Mouse (Mus musculus) right cerebral cortex, adult 18-20 months (tissue): ENCODE data around the gene Sin3a.
A peak's percentile ranks its signal among the peaks of the same experiment; 100 is the strongest.

Source experiments
- DNase-seq: peaks from one replicate; pipeline ENCODE4 v3.0.0; 2022; ENCODE audit warnings: mixed read lengths

The Sin3a gene

DNA sequence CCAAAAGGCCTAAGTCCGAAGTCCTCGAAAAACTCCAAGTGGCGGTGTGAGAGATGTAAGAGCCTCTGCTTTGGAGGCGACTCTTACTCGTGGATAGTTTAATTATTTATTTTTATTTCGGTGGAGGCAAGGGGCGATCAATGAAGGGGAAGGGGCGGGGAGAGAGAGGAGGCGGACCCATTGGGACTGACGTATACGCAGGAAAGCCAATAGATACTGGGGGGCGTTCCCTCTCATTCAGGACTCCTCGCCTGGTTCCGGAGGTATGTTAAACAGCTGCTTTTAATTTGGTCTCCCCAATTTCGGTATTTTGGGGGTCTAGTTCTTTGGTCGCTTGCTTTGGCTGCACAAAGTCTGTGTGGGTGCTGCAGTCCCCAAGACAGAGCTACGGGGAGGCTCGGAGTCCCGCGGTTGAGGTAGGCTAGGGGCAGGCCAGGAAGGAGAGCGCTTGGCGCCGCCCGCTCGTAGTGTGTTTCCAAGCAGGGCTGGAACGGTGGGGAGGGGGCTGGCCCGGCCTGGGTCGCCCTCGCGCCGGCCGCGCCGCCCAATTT, at the start of gene Sin3a:
TSS of gene Sin3a (plus strand) at position 240 of the 551 bp plus-strand sequence.
- peak; percentile 74 for DNase-seq

DNA sequence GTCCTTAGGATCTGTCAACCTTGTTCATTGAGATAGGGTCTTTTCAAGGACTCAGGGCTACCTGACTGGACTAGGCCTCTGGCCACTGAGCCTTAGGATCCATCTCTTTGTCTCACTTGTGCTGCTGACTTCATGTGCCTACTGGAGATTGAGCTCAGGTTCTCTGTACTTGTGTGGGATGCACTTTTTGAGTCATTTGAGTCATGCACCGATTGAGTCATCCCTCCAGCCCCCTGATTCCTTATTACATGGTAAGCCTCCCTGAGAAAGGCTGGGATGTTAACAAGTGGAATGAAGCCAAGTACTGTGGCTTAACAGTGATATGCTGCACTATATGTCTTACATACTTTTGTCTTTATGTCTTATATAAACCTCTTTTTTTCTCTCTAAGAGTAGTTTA, 40.1 kb upstream of the Sin3a start:
- DNase-seq: peak; percentile 66

DNA sequence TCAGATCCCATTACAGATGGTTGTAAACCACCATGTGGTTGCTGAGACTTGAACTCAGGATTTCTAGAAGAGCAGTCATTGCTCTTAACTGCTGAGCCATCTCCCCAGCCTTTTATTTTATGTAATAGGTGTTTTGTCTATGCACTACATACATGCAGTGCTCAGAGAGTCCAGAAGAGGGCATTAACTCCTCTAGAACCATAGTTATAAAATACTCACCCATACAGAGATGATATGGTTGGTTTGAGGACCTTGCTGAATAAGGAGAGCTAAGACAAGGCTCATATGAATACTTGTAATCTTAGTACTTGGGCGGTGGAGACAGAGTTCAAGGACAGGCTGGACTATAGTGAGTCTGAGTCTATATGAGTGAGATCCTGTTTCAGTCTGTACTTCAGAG, 15.6 kb upstream of the Sin3a start:
- peak; percentile 44 for DNase-seq

DNA sequence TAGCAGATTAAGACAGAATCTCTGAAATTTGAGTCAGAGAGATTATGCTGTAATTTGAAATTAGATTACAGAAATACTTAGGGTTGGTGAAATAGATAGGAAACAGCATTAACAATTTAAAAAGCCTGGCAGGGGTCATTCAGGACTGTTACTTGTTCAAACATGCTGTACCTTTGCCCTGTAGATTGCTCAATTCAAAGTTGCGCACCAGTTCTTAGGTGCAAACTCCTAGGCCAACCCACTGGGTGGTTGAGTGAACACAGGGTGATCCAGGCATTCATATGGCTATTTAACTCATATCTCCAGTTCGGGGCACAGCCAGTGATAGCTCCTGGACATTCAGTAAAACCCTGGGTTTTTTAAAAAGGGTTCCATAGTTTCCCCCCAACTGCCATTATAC, 7.7 kb upstream of the Sin3a start:
- no peak for DNase-seq

DNA sequence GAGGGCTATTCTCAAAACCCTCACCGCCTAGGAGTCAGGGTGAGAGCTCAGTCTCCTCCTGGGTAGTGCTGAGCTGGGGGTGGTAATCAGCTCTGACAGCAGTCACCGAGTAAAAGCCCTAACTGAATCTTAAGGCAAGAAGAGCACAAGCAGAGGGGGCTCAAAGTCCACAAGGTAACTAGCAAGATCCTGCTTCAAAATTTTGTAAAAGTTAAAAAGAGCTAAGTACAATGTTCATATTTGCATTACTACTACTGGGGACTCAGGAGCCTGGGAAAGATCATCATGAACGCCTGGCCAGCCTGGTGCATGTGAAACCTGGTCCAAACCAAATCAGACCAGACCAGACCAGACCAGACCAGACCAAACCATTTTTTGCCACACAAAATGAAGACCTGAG, 3.6 kb upstream of the Sin3a start:
- DNase-seq: no peak

DNA sequence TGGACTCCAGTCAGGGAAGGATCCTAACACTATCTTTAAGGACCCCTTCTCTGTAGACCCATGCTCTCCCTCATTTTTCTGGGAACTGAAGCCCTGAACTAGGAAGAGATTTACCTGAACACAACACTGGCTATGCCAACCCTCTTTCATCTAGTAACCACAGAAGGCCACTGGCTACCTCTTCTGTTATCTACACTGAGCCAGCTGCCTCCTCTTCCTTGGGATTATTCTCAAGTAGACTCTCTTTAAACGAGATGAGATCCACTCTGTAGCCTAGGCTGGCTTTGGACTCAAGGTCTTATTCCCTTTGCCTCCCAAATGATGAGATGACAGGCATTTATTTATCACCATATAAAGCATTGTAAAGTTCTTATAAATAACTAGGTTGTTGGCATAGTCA, 1.6 kb upstream of the Sin3a start:
- no peak for DNase-seq

DNA sequence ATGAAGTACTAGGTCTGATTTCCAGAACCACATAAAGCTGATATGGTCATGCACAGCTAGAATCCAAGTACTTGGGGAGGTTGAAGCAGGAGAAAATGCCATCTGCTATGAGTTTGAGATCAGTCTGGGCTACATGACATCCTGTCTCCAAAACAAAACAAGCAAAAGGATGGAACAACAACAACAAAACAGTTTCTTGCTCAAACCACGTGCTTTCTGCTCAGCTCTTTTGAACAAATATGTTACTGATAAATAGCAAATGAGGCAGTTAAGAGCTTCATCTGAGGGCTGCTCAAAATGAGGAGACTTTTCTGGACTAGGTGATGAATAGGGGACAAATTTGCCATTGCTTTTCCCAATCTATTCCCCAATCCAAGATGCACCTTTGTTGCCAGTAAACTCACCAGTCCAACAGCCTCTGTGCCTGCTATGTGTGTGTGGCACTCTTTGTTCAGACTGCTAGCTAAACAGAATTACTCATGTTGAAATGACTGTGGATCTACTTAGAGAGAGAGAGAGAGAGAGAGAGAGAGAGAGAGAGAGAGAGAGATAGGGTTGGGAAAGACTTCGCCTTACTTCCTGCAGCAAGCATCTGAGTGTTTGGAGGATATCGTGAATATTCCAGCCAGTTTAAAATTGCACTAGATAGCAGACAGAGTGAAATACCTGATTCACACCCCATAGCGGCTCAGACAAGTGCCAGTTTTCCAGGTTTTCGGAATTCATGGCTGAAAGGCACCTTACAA, 867 bp upstream of the Sin3a start:
- DNase-seq: no peak

DNA sequence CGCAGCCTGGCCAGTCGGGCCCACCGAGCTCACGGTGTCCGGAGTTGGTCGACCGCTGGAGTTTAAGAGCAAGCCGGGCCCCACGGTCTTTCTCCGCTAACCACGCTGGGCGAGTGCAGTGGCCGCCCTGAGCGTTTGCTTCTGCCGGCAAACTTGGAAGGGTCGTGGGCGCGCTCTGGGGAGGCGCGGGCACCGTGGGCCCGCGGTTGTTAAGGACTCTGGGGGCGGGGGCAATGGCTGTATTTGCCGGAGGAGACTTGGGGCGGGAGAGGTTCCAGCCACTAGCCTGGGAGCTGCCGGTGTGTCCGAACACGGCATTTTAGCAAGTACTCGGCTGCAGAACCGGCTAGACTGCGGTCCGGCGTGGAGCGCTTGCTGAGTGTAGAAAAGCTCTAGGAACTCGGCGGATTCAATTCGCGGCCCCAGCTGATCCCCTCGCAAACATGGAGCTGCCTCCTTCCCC, 717 bp downstream of the Sin3a start:
- no peak for DNase-seq

DNA sequence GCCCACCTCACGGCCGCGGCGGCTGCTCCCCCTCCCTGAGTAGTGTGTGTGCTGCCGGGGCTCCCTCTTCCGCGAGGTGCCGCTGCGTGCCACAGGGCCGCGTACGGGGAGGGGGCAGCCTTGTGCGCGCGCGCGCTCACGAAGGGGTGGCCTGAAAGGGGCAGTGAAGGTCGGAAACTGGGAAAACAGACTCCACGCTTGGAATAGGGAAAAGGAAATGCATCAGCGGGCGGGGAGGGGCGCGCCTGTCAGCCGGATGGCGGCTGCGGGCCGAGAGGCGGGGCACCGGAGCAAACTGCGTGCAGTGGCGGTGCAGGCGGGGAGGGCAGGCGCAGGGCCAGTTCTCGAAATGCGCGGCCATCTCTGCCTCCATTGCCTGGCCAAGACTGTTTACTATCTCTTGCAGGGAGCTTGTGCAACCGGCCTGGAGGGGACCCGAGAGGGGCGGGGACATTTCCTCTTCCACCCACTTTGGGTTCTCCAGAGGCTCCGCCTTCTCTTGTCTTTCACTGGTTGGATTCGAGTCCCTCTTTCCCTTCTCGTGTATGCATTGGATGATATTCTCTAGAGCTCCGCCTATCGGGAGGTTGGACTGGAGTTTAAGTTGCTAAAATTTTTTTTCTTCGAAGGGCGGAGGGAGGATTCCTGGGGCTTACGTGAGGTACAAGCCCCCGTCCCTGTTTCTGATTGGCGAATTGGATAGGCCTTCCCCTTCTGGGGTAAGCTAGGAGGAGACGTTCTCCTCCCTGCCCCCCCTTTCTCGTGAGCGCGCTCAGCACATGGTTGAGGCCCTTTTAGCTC, 1.3 kb downstream of the Sin3a start:
- peak; percentile 99 for DNase-seq

DNA sequence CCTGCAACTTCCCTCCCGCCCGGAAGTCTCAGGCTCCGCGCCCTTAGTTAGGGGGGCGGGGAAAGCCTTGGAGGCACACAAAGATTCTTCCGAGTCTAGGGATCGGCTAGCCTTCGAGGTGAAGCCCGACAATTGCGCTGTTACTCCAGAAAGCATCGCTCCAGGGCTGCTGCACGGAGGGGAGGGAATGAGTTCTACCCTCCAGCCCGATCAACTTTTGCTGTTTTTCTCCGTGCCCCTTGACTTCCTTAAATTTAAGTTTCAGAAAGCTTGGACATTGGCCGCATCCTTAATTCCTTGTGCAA, 1.9 kb downstream of the Sin3a start:
- DNase-seq: no peak

DNA sequence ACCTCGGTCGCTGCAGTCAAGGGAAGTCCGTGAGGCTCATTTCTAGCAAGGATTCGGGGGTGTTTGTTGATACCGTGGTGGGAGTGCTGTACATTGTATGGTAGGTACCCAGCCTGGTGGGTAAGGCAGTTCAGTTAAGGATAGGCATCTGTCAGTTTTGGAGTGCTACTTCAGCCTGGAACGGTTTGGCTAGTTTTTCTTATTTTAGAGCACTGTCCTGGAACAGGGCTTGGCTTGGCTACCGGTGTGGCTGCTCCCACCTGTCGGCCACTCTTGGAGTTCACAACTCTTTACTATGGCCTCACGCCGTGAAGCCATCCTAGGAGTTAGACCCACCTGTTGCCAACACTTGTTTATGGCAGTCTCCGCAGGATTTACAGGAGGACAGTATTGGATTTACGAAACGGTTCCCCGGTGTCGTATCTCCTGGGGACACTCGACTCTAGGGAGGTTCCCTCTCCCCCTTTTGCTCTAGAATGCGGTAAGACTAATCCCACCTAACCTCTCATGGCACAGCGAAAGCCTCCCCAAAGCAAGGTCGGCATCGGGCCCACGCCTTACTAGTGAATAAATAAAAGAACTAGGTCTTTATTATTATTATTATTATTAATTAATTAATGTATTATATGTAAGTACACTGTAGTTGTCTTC, 2.5 kb downstream of the Sin3a start:
- DNase-seq: peak; percentile 8

DNA sequence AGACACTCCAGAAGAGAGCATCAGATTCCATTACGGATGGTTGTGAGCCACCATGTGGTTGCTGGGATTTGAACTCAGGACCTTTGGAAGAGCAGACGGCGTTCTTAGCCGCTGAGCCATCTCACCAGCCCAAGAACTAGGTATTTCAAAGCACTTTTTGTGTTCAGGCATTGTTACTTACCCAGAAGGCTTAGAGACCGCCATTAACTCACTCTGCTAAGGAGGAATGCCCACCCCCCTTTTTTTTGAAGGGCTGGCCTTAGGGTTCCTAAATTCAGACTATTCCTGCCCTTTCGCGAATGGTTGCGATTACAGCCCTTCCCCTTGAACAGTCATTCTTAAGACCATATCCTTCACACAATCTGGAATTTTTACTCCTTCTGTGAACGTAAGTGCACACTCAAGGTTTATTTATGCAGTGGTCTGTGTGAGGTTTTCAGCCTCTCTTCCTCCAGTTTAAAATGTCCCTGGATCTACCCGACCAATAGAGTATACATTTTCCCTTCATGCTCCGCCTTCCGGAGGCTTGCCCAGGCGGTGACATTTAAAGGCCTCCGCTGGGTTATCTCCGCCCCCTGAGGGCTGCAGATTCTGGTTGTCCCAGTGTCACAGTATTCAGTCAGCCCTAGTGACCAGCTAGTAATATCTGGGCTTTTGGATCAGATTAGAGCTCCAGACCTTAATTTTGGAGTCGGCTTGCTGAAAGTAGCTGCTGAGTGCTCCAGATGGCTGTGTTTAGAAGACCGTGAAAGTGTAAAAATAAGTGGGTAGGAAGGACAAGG, 3.2 kb downstream of the Sin3a start:
- peak; percentile 70 for DNase-seq

DNA sequence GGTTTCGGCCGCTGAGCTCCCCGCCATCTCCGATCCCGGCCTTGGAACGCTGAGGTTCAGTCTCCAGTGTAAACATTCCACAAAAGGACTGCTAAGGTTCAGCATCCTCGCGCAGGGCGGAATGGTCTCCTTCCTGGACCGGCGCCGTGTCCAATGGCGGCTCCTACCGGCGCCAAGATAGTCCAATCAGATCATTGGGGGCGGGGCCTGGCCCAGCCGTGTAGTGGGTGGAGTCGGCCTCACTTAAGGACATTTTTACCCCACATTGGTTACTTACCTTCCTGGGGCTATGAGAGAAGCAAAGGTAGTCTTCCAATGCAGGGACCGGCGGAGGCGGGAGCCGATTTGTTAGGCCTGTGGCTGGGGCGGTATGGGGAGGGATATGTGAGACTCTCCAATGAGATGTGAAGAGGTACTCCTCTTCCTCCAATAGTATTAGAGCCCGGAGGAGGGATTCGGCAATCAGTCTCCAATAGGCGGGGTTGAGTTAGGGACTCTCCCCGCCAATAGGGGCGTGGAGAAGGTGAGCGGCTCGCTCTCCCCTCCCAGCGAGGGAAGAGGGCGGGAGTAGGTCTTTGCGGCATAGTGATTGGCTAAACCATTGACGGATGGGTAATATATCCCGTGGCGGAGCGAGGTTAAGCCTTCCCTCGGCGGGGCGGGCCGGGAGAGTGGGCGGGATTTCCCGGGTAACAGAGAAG, 4.0 kb downstream of the Sin3a start:
- peak; percentile 99 for DNase-seq

DNA sequence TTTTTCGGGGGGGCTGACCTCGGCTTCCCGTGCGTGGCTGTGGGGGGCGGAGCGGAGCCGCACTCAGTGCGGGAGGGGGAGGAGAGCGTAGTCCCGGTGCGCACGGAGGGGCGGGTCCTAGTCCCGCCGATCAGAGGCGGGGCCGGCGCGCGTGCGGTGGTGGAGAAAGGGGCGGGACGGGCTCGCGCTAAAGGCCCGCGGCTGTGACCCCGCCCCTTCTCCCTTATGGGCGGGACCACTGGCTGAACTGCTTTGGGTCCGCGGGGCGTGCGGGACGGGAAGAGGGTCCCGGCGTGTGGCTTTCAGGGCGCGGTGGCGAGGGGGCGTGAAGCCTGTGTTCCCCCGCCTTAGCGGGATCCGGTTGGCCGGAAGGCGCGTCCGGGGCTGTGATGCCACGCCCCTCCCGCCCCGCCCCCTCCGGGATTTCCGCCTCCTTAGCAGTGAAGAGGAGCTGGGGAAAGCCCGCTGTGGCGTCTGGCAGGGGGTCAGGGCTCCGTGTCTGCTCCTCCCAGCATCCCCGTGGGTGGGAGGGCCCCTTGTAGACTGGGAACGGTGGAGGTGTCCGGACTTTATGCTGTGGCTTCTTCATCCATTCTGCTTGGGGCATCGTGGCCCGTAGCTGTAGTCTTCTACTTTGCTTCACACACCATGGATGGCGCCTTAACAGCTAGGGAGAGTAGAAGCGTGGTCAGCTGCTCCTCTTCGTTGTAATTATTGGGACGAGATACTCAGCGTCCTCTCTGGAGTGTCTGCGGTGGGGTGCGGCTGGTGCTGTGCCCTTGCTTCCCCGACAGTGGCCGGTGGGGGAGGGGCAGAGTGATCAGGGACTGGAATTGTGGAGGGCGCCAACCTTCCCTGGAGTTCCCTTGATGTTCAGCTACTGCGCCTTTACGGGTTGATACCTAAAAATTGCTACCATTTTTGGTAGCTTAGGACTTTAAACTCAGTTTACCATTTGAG, 5.1 kb downstream of the Sin3a start:
- DNase-seq: peak; percentile 93

DNA sequence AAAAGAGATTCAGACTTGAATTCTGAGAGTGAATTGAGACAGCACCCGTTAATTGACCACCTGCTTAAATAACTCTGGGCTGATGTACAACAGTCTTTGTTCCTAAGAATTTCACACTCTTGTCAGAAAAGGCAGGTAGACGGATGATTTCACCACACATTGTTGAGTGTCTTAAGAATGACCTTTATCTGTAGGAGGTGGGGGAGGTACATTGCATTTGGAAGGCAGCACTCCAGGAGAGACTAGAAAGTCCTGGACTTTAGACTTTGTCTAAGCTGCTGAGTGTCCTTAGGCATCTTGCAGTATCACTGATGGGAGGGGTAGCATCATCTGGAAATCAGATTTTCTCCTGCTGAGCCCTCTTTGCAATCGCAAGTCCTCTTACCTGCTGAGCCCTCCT, 10.4 kb downstream of the Sin3a start:
- no peak for DNase-seq

DNA sequence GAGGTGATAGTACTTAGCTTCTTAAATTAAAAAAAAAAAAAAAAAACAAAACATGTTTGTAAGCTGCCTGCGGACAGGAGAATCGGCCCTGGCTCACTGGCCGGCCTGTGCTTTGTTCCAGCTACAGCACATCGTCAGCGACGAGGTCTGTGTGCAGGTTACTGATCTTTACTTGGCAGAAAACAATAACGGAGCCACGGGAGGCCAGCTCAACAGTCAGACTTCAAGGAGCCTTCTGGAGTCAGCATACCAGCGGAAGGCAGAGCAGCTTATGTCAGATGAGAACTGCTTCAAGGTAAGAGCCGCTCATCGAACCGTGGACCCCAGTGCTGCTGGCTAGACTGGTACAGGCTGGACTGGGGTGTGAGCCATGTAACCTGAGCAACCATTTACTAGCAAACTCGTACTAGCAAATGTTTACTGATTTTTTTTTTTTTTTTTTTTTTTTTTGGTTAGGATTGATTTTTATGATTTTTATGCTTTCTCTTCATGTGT, 45.5 kb downstream of the Sin3a start:
- DNase-seq: no peak

DNA sequence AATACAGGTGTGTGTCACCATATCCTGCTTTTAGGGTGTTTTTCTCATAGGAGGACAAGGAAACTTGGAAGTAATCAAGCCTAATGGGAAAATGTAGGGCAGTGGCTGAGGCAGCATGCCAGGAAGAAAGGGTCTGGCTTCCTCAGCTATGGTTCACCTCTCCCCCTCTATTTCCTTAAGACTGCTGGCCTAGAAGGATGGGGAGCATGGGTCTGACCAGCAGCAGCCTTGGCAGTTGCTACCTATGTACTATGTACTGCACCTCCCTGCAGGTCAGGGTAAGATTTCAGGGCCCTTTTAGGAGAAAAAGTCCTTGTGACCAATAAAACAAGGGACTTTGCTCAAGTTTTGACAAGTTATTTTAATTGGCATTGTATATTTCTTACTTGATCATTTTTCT, 57.8 kb downstream of the Sin3a start:
- DNase-seq: no peak

DNA sequence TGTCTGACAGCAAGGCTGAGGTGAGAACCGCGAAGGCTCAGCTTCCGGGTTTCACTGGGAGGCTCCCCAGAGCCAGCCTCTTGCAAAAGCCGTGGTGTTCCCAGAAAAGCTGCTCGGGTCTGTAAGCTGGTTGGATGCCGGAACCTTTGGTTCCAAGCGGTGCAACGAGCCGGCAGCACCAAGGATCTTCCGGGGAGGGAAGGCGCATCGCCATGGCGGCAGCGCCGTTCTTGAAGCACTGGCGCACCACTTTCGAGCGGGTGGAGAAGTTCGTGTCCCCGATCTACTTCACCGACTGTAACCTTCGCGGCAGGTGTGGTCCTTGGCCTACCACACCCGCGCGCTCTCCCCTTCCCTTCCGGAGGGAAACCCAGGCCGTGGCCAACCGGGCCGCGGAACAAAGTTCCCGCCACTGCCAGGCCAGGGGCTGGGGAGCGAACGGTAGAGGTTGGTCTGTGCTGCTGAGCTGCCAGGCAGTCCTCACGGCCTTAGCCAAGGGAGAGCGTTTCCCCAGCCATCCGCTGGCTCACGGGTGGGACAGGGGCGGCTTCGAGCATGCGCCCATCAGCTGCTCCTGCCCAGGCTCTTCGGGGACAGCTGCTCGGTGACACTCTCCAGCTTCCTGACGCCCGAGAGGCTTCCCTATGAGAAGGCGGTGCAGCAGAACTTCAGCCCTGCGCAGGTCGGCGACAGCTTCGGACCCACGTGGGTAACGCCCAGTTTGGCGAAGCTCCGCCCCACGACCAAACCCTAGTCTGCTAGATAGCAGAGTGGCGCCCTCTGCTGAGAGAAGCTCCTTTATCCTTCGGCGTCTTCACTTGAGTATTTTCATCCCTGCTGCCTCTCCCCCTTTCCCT, 59.0 kb downstream of the Sin3a start, which contains the start of gene Man2c1:
TSS of gene Man2c1 (plus strand) at position 114 of the 857 bp plus-strand sequence.
- DNase-seq: peak; percentile 95

DNA sequence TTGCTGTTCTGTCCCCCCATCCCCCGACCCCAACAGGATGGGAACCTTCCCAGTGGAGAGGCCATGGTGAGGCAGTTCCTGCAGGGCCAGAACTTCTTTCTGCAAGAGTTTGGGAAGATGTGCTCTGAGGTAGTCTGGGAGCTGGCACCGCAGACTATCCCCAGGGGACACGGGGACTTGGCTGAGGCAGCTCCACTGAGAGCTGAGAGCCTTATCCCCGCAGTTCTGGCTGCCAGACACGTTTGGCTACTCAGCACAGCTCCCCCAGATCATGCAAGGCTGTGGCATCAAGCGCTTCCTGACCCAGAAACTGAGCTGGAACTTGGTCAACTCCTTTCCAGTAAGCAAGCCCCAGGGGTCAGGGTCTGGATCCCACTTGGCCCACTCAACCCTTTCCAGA, 65.4 kb downstream of the Sin3a start:
- DNase-seq: no peak

DNA sequence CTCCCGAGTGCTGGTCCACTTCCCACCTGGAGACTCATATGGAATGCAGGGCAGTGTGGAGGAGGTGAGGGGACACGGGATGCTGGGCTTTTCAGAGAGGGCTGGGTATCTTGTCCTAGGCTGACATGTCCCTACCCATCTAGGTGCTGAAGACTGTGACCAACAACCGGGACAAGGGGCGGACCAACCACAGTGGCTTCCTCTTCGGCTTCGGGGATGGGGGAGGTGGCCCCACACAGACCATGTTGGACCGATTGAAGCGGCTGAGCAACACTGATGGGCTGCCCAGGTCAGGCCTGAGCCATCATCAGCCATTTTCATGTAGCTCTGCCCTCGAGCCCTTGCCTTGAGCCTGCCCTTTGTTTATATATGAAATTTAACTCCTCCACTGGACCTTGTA, 65.9 kb downstream of the Sin3a start:
- DNase-seq: no peak
